Mouse (Mus musculus) kidney, embryonic 16.5 days (tissue): Measurements from ENCODE around the gene Srpr. TPM values are rescaled to one million over a fixed set of nuclear protein-coding genes. Genes with fewer than 3 reads are reported as not detected.

Experiments
- ATAC-seq: fragments of 200-750 bp; cut with Nextera tagmentation; 2 replicates; pipeline ENCODE4 v1.8.0; 2017; ENCODE audit warnings: moderate TSS enrichment; ENCODE audit not compliant: low FRiP score, low TSS enrichment
- H3K27ac ChIP-seq: fragments of 300-500 bp; sonication (generic); 2 replicates; pipeline ENCODE4 v1.5.1; 2014; ENCODE audit warnings: low read length
- H3K27me3 ChIP-seq: fragments of 300-500 bp; sonication (generic); 2 replicates; pipeline ENCODE4 v1.6.1; 2014; ENCODE audit warnings: low read length, control low read depth, mixed read lengths; ENCODE audit not compliant: insufficient read depth
- H3K36me3 ChIP-seq: fragments of 300-500 bp; sonication (generic); 2 replicates; pipeline ENCODE4 v1.6.1; 2014; ENCODE audit warnings: low read length, control low read depth, mixed read lengths; ENCODE audit not compliant: insufficient read depth
- H3K4me1 ChIP-seq: fragments of 300-500 bp; sonication (generic); 2 replicates; pipeline ENCODE4 v1.6.1; 2014; ENCODE audit warnings: low read length, control low read depth, mixed read lengths; ENCODE audit not compliant: insufficient read depth
- H3K4me2 ChIP-seq: fragments of 300-500 bp; sonication (generic); replicated peaks from 2 replicates; pipeline ENCODE4 v1.6.1; 2014; ENCODE audit warnings: low read depth, low read length
- H3K4me3 ChIP-seq: fragments of 300-500 bp; sonication (generic); 2 replicates; pipeline ENCODE4 v1.5.1; 2014; ENCODE audit warnings: mild to moderate bottlenecking, low read length
- H3K9ac ChIP-seq: fragments of 300-500 bp; sonication (generic); replicated peaks from 2 replicates; pipeline ENCODE4 v1.6.1; 2014; ENCODE audit warnings: low read length
- H3K9me3 ChIP-seq: fragments of 300-500 bp; sonication (generic); 2 replicates; pipeline ENCODE4 v1.6.1; 2016; ENCODE audit warnings: low read length, control low read depth
- WGBS: fragments of 180-500 bp; shearing (Covaris S2); extraction: QIAGEN DNeasy Blood & Tissue Kit; methylation state at CpG from one replicate; pipeline ENCODE4 v1.1.7; 2014; 5-methylcytosine and 5-hydroxymethylcytosine counted together
- polyA plus RNA-seq: library from polyadenylated mRNA; unstranded; fragments of >200 nt; fragmentation: Nextera tagmentation; extraction: Ambion mirVana; gene quantifications from 2 replicates; pipeline ENCODE4 v1.2.1, GENCODE M21; 2015

Gene Srpr
- polyA plus RNA-seq, 1 experiment from 2014 or later, result 130 TPM

DNA sequence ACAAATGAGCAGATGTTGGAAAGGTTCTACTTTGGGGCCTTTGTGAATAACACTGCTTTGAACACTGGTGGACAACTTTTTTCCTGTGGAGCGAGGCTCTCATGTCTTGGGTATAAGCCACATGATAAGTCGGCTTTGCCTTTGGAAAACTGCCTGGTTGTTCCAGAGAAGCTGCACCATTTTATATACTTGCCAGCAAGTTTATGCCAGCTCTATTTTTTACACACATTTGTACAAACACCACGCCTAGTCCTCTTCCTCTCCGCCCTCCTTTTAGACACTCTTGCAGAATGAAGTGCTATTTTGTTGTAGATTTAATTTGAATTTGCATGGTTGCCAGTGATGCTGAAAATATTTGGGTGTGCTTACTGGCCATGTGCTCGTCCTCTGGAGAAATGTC is 93.5 kb downstream of the Srpr start:
- 88% methylated on average over 5 of the region's 5 CpGs for WGBS
- Histone ChIP-seq H3K9me3 (no peaks in the 10 kb centered on the region), H3K27me3 (no peaks in the 10 kb centered on the region), H3K4me2 (no peak overlapping the region), H3K4me3 (no peak overlapping the region), H3K27ac (no peak overlapping the region), H3K4me1 (no peaks in the 10 kb centered on the region), H3K36me3 (no peaks in the 10 kb centered on the region), H3K9ac (no peak overlapping the region)
- no peak for ATAC-seq

Other genes with a start within 250 kb of the Srpr start
- 19.4 and 20.0 TPM in 2 replicates for gene St3gal4, start 80.9 kb upstream of the Srpr start, polyA plus RNA-seq
- gene Dcps, start 24.1 kb upstream of the Srpr start, polyA plus RNA-seq, result 98.4 and 102 TPM in 2 replicates
- 11.4 and 11.7 TPM in 2 replicates for gene Tirap, start 116 bp downstream of the Srpr start, polyA plus RNA-seq
- 53.4 and 58.0 TPM in 2 replicates for gene Foxred1, start 10.9 kb downstream of the Srpr start, polyA plus RNA-seq
- 36.3 and 39.8 TPM in 2 replicates for gene Fam118b, start 67.6 kb downstream of the Srpr start, polyA plus RNA-seq
- gene Rpusd4, start 67.7 kb downstream of the Srpr start, polyA plus RNA-seq, result 33.5 and 33.7 TPM in 2 replicates
- gene Cdon, start 221.0 kb downstream of the Srpr start, polyA plus RNA-seq, result 3.8 and 4.2 TPM in 2 replicates